1 mouse cellular context compared by ENCODE assay signal in genomic region chr8:121125311-121125876, GRCm38 (mm10).
A peak's percentile ranks its signal among the peaks of the same experiment; 100 is the strongest.
TF ChIP-seq lines count a peak whose summit lies in the region.

No protein-coding gene starts in this region.

TF ChIP-seq in MEL, 35 proteins besides CTCF, POLR2A, EP300 and RAD21:
- 0 out of 2 replicates have a peak, but pooled peaks have one; percentile 16 for TF ChIP-seq NRF1 (IDR thresholded peaks at IDR 0.05; ENCODE audit: insufficient read depth, low read depth, low read length, poor library complexity, severe bottlenecking)
- TF ChIP-seq TAL1 (IDR thresholded peaks at IDR 0.05; ENCODE audit: low read length), result no peak
- TF ChIP-seq NELFE (IDR thresholded peaks at IDR 0.05; ENCODE audit: low read depth, low read length), result peak; percentile 33; the same call in 1 of the 2 replicates
- no peak for TF ChIP-seq MAZ (IDR thresholded peaks at IDR 0.05; ENCODE audit: low read depth, low read length)
- TF ChIP-seq RCOR1 (IDR thresholded peaks at IDR 0.05; ENCODE audit: low read depth, low read length), result no peak
- no peak for TF ChIP-seq ZNF384 (IDR thresholded peaks at IDR 0.05; ENCODE audit: low read depth, low read length)
- no peak for TF ChIP-seq CHD2 (IDR thresholded peaks at IDR 0.05; ENCODE audit: low read length)
- TF ChIP-seq SIN3A (IDR thresholded peaks at IDR 0.05; ENCODE audit: low read length), result 0 out of 2 replicates have a peak, but pooled peaks have one; percentile 3
- peak; percentile 36; the same call in 1 of the 2 replicates for TF ChIP-seq SMC3 (IDR thresholded peaks at IDR 0.05; ENCODE audit: low read depth, low read length)
- TF ChIP-seq TBP (IDR thresholded peaks at IDR 0.05; ENCODE audit: low read depth, low read length), result 0 out of 2 replicates have a peak, but pooled peaks have one; percentile 37
